Mouse (Mus musculus) cortical plate, adult 2 months (tissue): ENCODE measurements around the gene Jmjd8.

Experiments
- CTCF ChIP-seq: fragments of 200-500 bp; IDR thresholded peaks from 2 replicates; pipeline ENCODE4 v1.5.1; 2011; ENCODE audit warnings: mild to moderate bottlenecking, control low read depth, low read length; ENCODE audit not compliant: insufficient read depth; ENCODE audit errors: extremely low read depth
- POLR2A ChIP-seq: fragments of 200-500 bp; IDR thresholded peaks from 2 replicates; pipeline ENCODE4 v1.6.1; 2011; ENCODE audit warnings: mild to moderate bottlenecking, low read length, control low read depth; ENCODE audit not compliant: insufficient read depth; ENCODE audit errors: extremely low read depth

GRCm38 (mm10) chr17:25874148-25874720, 45.6 kb downstream of the Jmjd8 start:
- no peak for TF ChIP-seq POLR2A
- TF ChIP-seq CTCF: no peak
